Mouse (Mus musculus) urinary bladder, postnatal 36 days (tissue): ENCODE measurements around the gene Btla.
A peak's percentile ranks its signal among the peaks of the same experiment; 100 is the strongest.

Source experiments
- DNase-seq, 2 experiments: peaks; one replicate each; pipeline ENCODE4 v3.0.0; 2022; ENCODE audit warnings: low spot score in 2 of 2, mixed read lengths in 1 of 2

Gene Btla

GRCm38 (mm10) chr16:45223648-45224388 is at the start of gene Btla:
TSS of gene Btla (plus strand) at chr16:45224315.
- no peak for DNase-seq

- no peak for DNase-seq
Measured at GRCm38 (mm10) chr16:45178552-45178951, 45.6 kb upstream of the Btla start.

GRCm38 (mm10) chr16:45181824-45182223 is 42.3 kb upstream of the Btla start:
- no peak for DNase-seq

GRCm38 (mm10) chr16:45192613-45193012 is 31.5 kb upstream of the Btla start:
- DNase-seq, result peak; percentile 43 to 62

- DNase-seq, result peak; percentile 15 to 30
Measured at GRCm38 (mm10) chr16:45196816-45197215, 27.3 kb upstream of the Btla start.

GRCm38 (mm10) chr16:45201395-45201794 is 22.7 kb upstream of the Btla start:
- DNase-seq, result no peak

GRCm38 (mm10) chr16:45204438-45204837 is 19.7 kb upstream of the Btla start:
- no peak for DNase-seq

GRCm38 (mm10) chr16:45204859-45205670 is 19.1 kb upstream of the Btla start:
- DNase-seq, result no peak

GRCm38 (mm10) chr16:45222016-45222415 is 2.1 kb upstream of the Btla start:
- DNase-seq, result no peak

- DNase-seq, result no peak
Measured at GRCm38 (mm10) chr16:45222771-45223170, 1.3 kb upstream of the Btla start.

GRCm38 (mm10) chr16:45224431-45225008 is 405 bp downstream of the Btla start:
- no peak for DNase-seq

- DNase-seq, result no peak
Measured at GRCm38 (mm10) chr16:45227002-45227401, 2.9 kb downstream of the Btla start.

- no peak for DNase-seq
Measured at GRCm38 (mm10) chr16:45231296-45231695, 7.2 kb downstream of the Btla start.

GRCm38 (mm10) chr16:45233007-45233406 is 8.9 kb downstream of the Btla start:
- DNase-seq, result no peak

GRCm38 (mm10) chr16:45242700-45243099 is 18.6 kb downstream of the Btla start:
- DNase-seq, result no peak

- DNase-seq, result no peak
Measured at GRCm38 (mm10) chr16:45244930-45245472, 20.9 kb downstream of the Btla start.

- no peak for DNase-seq
Measured at GRCm38 (mm10) chr16:45249761-45250160, 25.6 kb downstream of the Btla start.

GRCm38 (mm10) chr16:45250317-45250716 is 26.2 kb downstream of the Btla start:
- no peak for DNase-seq

GRCm38 (mm10) chr16:45251773-45252413 is 27.8 kb downstream of the Btla start:
- DNase-seq, result no peak

- DNase-seq, result no peak
Measured at GRCm38 (mm10) chr16:45255183-45255861, 31.2 kb downstream of the Btla start.

- no peak for DNase-seq
Measured at GRCm38 (mm10) chr16:45256895-45257294, 32.8 kb downstream of the Btla start.
